Mouse (Mus musculus) midbrain, postnatal 0 days (tissue): ENCODE data around the gene Dhx30. TPM values are rescaled to one million over a fixed set of nuclear protein-coding genes. Genes with fewer than 3 reads are reported as not detected.

Source experiments
- ATAC-seq: fragments of 200-750 bp; cut with Nextera tagmentation; 2 replicates; pipeline ENCODE4 v1.8.0; 2017; ENCODE audit warnings: moderate number of reproducible peaks, mild to moderate bottlenecking, moderate TSS enrichment, moderate library complexity; ENCODE audit not compliant: low FRiP score
- DNase-seq: peaks from one replicate; pipeline ENCODE4 v3.0.0-alpha.2; 2015; ENCODE audit warnings: low spot score
- H3K27ac ChIP-seq: fragments of 300-500 bp; sonication (generic); 2 replicates; pipeline ENCODE4 v1.5.1; 2014; ENCODE audit warnings: low read depth, mild to moderate bottlenecking, low read length, mixed read lengths
- H3K27me3 ChIP-seq: fragments of 300-500 bp; sonication (generic); 2 replicates; pipeline ENCODE4 v1.6.1; 2014; ENCODE audit warnings: low read length, control low read depth, mixed read lengths; ENCODE audit not compliant: insufficient read depth
- H3K36me3 ChIP-seq: fragments of 300-500 bp; sonication (generic); 2 replicates; pipeline ENCODE4 v1.6.1; 2014; ENCODE audit warnings: low read length, control low read depth, mixed read lengths; ENCODE audit not compliant: insufficient read depth
- H3K4me1 ChIP-seq: fragments of 300-500 bp; sonication (generic); 2 replicates; pipeline ENCODE4 v1.6.1; 2014; ENCODE audit warnings: mild to moderate bottlenecking, control low read depth, antibody characterized with exemption, low read length, mixed read lengths; ENCODE audit not compliant: insufficient read depth
- H3K4me2 ChIP-seq: fragments of 300-500 bp; sonication (generic); 2 replicates; pipeline ENCODE4 v1.6.1; 2014; ENCODE audit warnings: low read depth, mild to moderate bottlenecking, low read length, mixed read lengths; ENCODE audit not compliant: poor library complexity, severe bottlenecking
- H3K4me3 ChIP-seq: fragments of 300-500 bp; sonication (generic); 2 replicates; pipeline ENCODE4 v1.5.1; 2014; ENCODE audit warnings: low read depth, mild to moderate bottlenecking, low read length, moderate library complexity
- H3K9ac ChIP-seq: fragments of 300-500 bp; sonication (generic); replicated peaks from 2 replicates; pipeline ENCODE4 v1.6.1; 2014; ENCODE audit warnings: mild to moderate bottlenecking, low read length, moderate library complexity, mixed read lengths; ENCODE audit not compliant: poor library complexity, severe bottlenecking
- H3K9me3 ChIP-seq: fragments of 300-500 bp; sonication (generic); 2 replicates; pipeline ENCODE4 v1.6.1; 2016; ENCODE audit warnings: low read length, control low read depth
- CTCF ChIP-seq: IDR thresholded peaks from 2 replicates; pipeline ENCODE4 v1.5.1; 2016; ENCODE audit warnings: antibody characterized with exemption, mild to moderate bottlenecking
- WGBS: fragments of 180-500 bp; shearing (Covaris S2); extraction: QIAGEN DNeasy Blood & Tissue Kit; methylation state at CpG from one replicate; pipeline ENCODE4 v1.1.7; 2014; 5-methylcytosine and 5-hydroxymethylcytosine counted together
- polyA plus RNA-seq: library from polyadenylated mRNA; unstranded; fragments of >200 nt; fragmentation: Nextera tagmentation; extraction: Ambion mirVana; gene quantifications from 2 replicates; pipeline ENCODE4 v1.2.1, GENCODE M21; 2015
- total RNA-seq: library from RNA; depleted of rRNA; stranded (reverse); fragments of >200 nt; gene quantifications from 2 replicates; pipeline ENCODE4 v1.2.3, GENCODE M21; 2014

The Dhx30 gene
- total and polyA plus RNA-seq, 2 experiments from 2014 or later, result 129 to 145 TPM

GRCm38 (mm10) chr9:110060761-110061160, 56.9 kb downstream of the Dhx30 start:
- no peak overlapping the region for H3K27ac ChIP-seq
- no peak for TF ChIP-seq CTCF
- H3K4me3 ChIP-seq, result no peak overlapping the region
- no peak overlapping the region for H3K4me2 ChIP-seq
- no peaks in the 10 kb centered on the region for H3K9me3 ChIP-seq
- peaks cover 10% of the 10 kb centered on the region; the same call in 1 of the 2 replicates for H3K36me3 ChIP-seq
- 16% methylated on average over 2 of the region's 2 CpGs for WGBS
- DNase-seq, result no peak
- no peak for ATAC-seq
- no peaks in the 10 kb centered on the region for H3K27me3 ChIP-seq
- no peak overlapping the region for H3K9ac ChIP-seq
- H3K4me1 ChIP-seq, result no peaks in the 10 kb centered on the region

GRCm38 (mm10) chr9:110057200-110057599, 60.4 kb downstream of the Dhx30 start:
- no peaks in the 10 kb centered on the region for H3K27me3 ChIP-seq
- WGBS, result 96% methylated on average over 1 of the region's 1 CpGs
- no peak overlapping the region for H3K4me2 ChIP-seq
- no peak for DNase-seq
- H3K27ac ChIP-seq, result no peak overlapping the region
- no peak for TF ChIP-seq CTCF
- H3K4me1 ChIP-seq, result peaks cover 12% of the 10 kb centered on the region
- no peak overlapping the region for H3K4me3 ChIP-seq
- H3K9ac ChIP-seq, result no peak overlapping the region
- ATAC-seq, result no peak
- no peaks in the 10 kb centered on the region for H3K9me3 ChIP-seq
- no peaks in the 10 kb centered on the region for H3K36me3 ChIP-seq

GRCm38 (mm10) chr9:110054781-110055180, 62.8 kb downstream of the Dhx30 start:
- no peak for TF ChIP-seq CTCF
- Histone ChIP-seq H3K4me2 (peak overlapping the region; percentile 55), H3K9ac (peak overlapping the region; percentile 34; the same call in 1 of the 2 replicates), H3K36me3 (no peaks in the 10 kb centered on the region), H3K9me3 (no peaks in the 10 kb centered on the region), H3K27ac (0 out of 2 replicates have a peak overlapping the region, but pooled peaks have one; percentile 38), H3K4me3 (peak overlapping the region; percentile 41), H3K4me1 (peaks cover 12% of the 10 kb centered on the region), H3K27me3 (no peaks in the 10 kb centered on the region)
- no peak for ATAC-seq
- no peak for DNase-seq
- 31% methylated on average over 3 of the region's 3 CpGs for WGBS

- Histone ChIP-seq H3K9me3 (no peaks in the 10 kb centered on the region), H3K4me1 (peaks cover 12% of the 10 kb centered on the region), H3K9ac (peak overlapping the region; percentile 63; the same call in 1 of the 2 replicates), H3K4me2 (peak overlapping the region; percentile 55), H3K27me3 (no peaks in the 10 kb centered on the region), H3K27ac (peak overlapping the region; percentile 76), H3K36me3 (no peaks in the 10 kb centered on the region), H3K4me3 (peak overlapping the region; percentile 41)
- TF ChIP-seq CTCF, result no peak
- DNase-seq (no peak), ATAC-seq (no peak)
- 12% methylated on average over 2 of the region's 2 CpGs for WGBS
Observed at GRCm38 (mm10) chr9:110054080-110054421, 63.6 kb downstream of the Dhx30 start.

- Histone ChIP-seq H3K4me3 (peak overlapping the region; percentile 41), H3K9me3 (no peaks in the 10 kb centered on the region), H3K9ac (peak overlapping the region; percentile 63), H3K4me1 (peaks cover 12% of the 10 kb centered on the region), H3K27ac (peak overlapping the region; percentile 76), H3K4me2 (peak overlapping the region; percentile 55), H3K27me3 (no peaks in the 10 kb centered on the region), H3K36me3 (no peaks in the 10 kb centered on the region)
- peak; percentile 87 for ATAC-seq
- peak; percentile 89 for DNase-seq
- TF ChIP-seq CTCF, result no peak
- WGBS, result 7% methylated on average over 8 of the region's 8 CpGs
Observed at GRCm38 (mm10) chr9:110053305-110054079, 64.1 kb downstream of the Dhx30 start.

GRCm38 (mm10) chr9:110052951-110053304, 64.7 kb downstream of the Dhx30 start:
- TF ChIP-seq CTCF, result no peak
- 0 out of 2 replicates have a peak, but pooled peaks have one; percentile 52 for ATAC-seq
- Histone ChIP-seq H3K27ac (peak overlapping the region; percentile 76), H3K4me3 (peak overlapping the region; percentile 41), H3K9me3 (no peaks in the 10 kb centered on the region), H3K4me2 (peak overlapping the region; percentile 55), H3K4me1 (peaks cover 12% of the 10 kb centered on the region), H3K36me3 (no peaks in the 10 kb centered on the region), H3K27me3 (no peaks in the 10 kb centered on the region), H3K9ac (peak overlapping the region; percentile 63)
- 38% methylated on average over 4 of the region's 4 CpGs for WGBS
- DNase-seq, result no peak
